Mouse (Mus musculus) kidney, adult 11 months (tissue): ENCODE data around the gene Ap2a2.

Experiments used
- DNase-seq: peaks from one replicate; pipeline ENCODE4 v3.0.0; 2022

The Ap2a2 gene

GRCm38 (mm10) chr7:141561682-141562391, at the start of gene Ap2a2:
Ap2a2 (plus strand) TSS chr7:141562173.
- peak; percentile 92 for DNase-seq

- DNase-seq = no peak
Observed at GRCm38 (mm10) chr7:141517638-141518037, 44.3 kb upstream of the Ap2a2 start.

- no peak for DNase-seq
Observed at GRCm38 (mm10) chr7:141518296-141518695, 43.7 kb upstream of the Ap2a2 start.

- no peak for DNase-seq
Observed at GRCm38 (mm10) chr7:141518926-141519325, 43.0 kb upstream of the Ap2a2 start.

- DNase-seq = no peak
Observed at GRCm38 (mm10) chr7:141519795-141520194, 42.2 kb upstream of the Ap2a2 start.

- DNase-seq = no peak
Observed at GRCm38 (mm10) chr7:141523007-141523406, 39.0 kb upstream of the Ap2a2 start.

GRCm38 (mm10) chr7:141524271-141524670, 37.7 kb upstream of the Ap2a2 start:
- DNase-seq = no peak

GRCm38 (mm10) chr7:141524760-141525579, 37.0 kb upstream of the Ap2a2 start:
- peak; percentile 55 for DNase-seq

GRCm38 (mm10) chr7:141525580-141525925, 36.4 kb upstream of the Ap2a2 start:
- no peak for DNase-seq

- no peak for DNase-seq
Observed at GRCm38 (mm10) chr7:141535570-141535969, 26.4 kb upstream of the Ap2a2 start.

GRCm38 (mm10) chr7:141538852-141539555, 23.0 kb upstream of the Ap2a2 start:
- DNase-seq = peak; percentile 17

- DNase-seq = peak; percentile 98
Observed at GRCm38 (mm10) chr7:141539556-141540311, 22.2 kb upstream of the Ap2a2 start, which contains the start of gene Chid1. Chid1 (minus strand) TSS chr7:141539857.

GRCm38 (mm10) chr7:141540312-141541081, 21.5 kb upstream of the Ap2a2 start:
- peak; percentile 36 for DNase-seq

- no peak for DNase-seq
Observed at GRCm38 (mm10) chr7:141541681-141542080, 20.3 kb upstream of the Ap2a2 start.

GRCm38 (mm10) chr7:141542588-141542987, 19.4 kb upstream of the Ap2a2 start:
- no peak for DNase-seq

GRCm38 (mm10) chr7:141544654-141545053, 17.3 kb upstream of the Ap2a2 start:
- no peak for DNase-seq

GRCm38 (mm10) chr7:141549432-141550061, 12.4 kb upstream of the Ap2a2 start:
- no peak for DNase-seq

- no peak for DNase-seq
Observed at GRCm38 (mm10) chr7:141550464-141550863, 11.5 kb upstream of the Ap2a2 start.

GRCm38 (mm10) chr7:141558329-141558776, 3.6 kb upstream of the Ap2a2 start:
- DNase-seq = no peak

GRCm38 (mm10) chr7:141558946-141559345, 3.0 kb upstream of the Ap2a2 start:
- no peak for DNase-seq

GRCm38 (mm10) chr7:141559726-141560325, 2.1 kb upstream of the Ap2a2 start:
- DNase-seq = no peak
